Mouse (Mus musculus) forebrain, embryonic 14.5 days (tissue): Measurements from ENCODE around the gene Vps33a. TPM values are rescaled to one million over a fixed set of nuclear protein-coding genes. Genes with fewer than 3 reads are reported as not detected.

ENCODE experiments used
- ATAC-seq: fragments of 200-750 bp; cut with Nextera tagmentation; 2 replicates; pipeline ENCODE4 v1.8.0; 2017; ENCODE audit warnings: mild to moderate bottlenecking, moderate library complexity
- DNase-seq: peaks from one replicate; pipeline ENCODE4 v3.0.0-alpha.2; 2015; ENCODE audit warnings: low spot score
- H3K27ac ChIP-seq: fragments of 300-500 bp; sonication (generic); 2 replicates; pipeline ENCODE4 v1.5.1; 2014; ENCODE audit warnings: low read depth, mild to moderate bottlenecking, control low read depth, low read length, moderate library complexity
- H3K27me3 ChIP-seq: fragments of 300-500 bp; sonication (generic); replicated peaks from 2 replicates; pipeline ENCODE4 v1.6.1; 2014; ENCODE audit warnings: low read length, control low read depth, mixed read lengths; ENCODE audit not compliant: control insufficient read depth, insufficient read depth
- H3K36me3 ChIP-seq: fragments of 300-500 bp; sonication (generic); 2 replicates; pipeline ENCODE4 v1.6.1; 2014; ENCODE audit warnings: low read length, control low read depth; ENCODE audit not compliant: control insufficient read depth, insufficient read depth
- H3K4me1 ChIP-seq: fragments of 300-500 bp; sonication (generic); 2 replicates; pipeline ENCODE4 v1.6.1; 2014; ENCODE audit warnings: antibody characterized with exemption, low read length, control low read depth; ENCODE audit not compliant: control insufficient read depth, insufficient read depth
- H3K4me2 ChIP-seq: fragments of 300-500 bp; sonication (generic); 2 replicates; pipeline ENCODE4 v1.6.1; 2014; ENCODE audit warnings: mild to moderate bottlenecking, control low read depth, low read length
- H3K4me3 ChIP-seq: fragments of 300-500 bp; sonication (generic); 2 replicates; pipeline ENCODE4 v1.5.1; 2014; ENCODE audit warnings: low read depth, low read length, control low read depth
- H3K9ac ChIP-seq: fragments of 300-500 bp; sonication (generic); 2 replicates; pipeline ENCODE4 v1.6.1; 2014; ENCODE audit warnings: mild to moderate bottlenecking, low read length, control low read depth, moderate library complexity
- H3K9me3 ChIP-seq: fragments of 300-500 bp; sonication (generic); replicated peaks from 2 replicates; pipeline ENCODE4 v1.6.1; 2016; ENCODE audit warnings: low read length, control low read depth, mixed read lengths; ENCODE audit not compliant: control insufficient read depth
- WGBS: fragments of 180-500 bp; shearing (Covaris S2); extraction: QIAGEN DNeasy Blood & Tissue Kit; methylation state at CpG from one replicate; pipeline ENCODE4 v1.1.7; 2014; 5-methylcytosine and 5-hydroxymethylcytosine counted together
- microRNA-seq: library from miRNA; unstranded; fragments of <30 nt; microRNA quantifications from one replicate; pipeline ENCODE4, GENCODE M21; 2016
- polyA plus RNA-seq: library from polyadenylated mRNA; unstranded; fragments of >200 nt; fragmentation: Nextera tagmentation; extraction: Ambion mirVana; gene quantifications from 2 replicates; pipeline ENCODE4 v1.2.1, GENCODE M21; 2014

The Vps33a gene
- polyA plus RNA-seq, 1 experiment from 2014 or later = 43.3 TPM

DNA sequence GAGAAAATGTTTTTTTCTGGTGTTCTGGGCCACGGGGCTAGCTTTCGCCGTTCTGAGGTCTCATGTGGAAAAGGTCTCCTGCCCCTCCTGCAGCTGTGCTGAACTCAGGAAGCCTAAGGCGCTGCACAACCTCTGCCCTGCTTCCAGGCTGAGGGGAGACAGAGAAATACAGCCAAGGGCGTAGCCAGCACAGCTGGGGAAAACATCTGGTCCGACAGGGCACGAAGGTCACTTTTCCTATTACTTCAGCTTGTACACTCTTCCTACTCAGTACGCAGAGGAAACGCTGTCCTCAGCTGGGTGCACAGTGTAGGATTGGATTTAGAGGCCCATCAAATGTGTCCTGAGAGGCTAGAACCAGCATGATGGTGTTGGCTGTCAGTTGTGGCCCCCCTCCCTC lies 82.9 kb downstream of the Vps33a start:
- 78% methylated on average over 9 of the region's 9 CpGs for WGBS

DNA sequence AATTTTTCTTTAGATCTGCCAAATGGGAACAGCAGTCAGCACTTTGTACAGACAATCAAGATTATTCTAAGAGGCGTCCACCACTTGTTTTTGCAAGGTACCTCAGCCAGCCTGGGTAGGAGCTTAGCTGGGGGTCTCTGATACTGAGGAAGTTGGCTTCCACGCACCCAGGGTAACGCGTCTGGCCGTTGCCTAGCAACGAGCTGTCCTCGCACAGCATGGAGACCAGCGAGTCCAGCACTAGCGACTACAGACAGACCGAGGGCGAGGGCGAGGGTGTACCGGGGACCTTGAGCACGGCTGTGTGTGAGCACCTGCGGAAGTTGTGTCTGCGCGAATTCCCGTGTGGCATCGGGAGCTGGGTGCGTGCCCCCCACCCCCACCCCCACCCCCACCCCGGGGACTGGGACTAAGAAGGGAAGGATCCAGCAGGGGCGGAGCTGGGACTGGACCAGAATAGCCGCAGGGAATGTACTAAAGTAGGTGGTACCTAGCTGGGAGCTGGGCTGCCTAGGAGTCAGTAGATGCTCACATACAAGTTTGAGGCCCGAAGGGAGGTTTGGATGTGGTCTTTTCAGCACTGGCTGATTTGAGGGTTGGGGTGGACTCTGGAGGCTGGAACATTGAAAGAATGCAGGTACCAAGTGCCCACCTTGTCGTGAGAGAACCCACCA lies 83.6 kb downstream of the Vps33a start, which contains the start of the genes Lrrc43 and Il31:
TSS of gene Lrrc43 (plus strand) at position 194 of the 674 bp plus-strand sequence.
TSS of gene Il31 (minus strand) at position 378 of the 674 bp plus-strand sequence.
- ATAC-seq (no peak), DNase-seq (peak; percentile 69)
- Histone ChIP-seq H3K36me3 (no peaks in the 10 kb centered on the region), H3K27me3 (no peaks in the 10 kb centered on the region), H3K4me2 (peak within 1 kb of the TSS; percentile 50), H3K27ac (no peak within 1 kb of the TSS), H3K9ac (peak within 1 kb of the TSS; percentile 25; the same call in 1 of the 2 replicates), H3K4me1 (0 out of 2 replicates have a peak, but pooled peaks cover 4% of the 10 kb centered on the region), H3K9me3 (no peaks in the 10 kb centered on the region), H3K4me3 (peak within 1 kb of the TSS; percentile 11; the same call in 1 of the 2 replicates)
- 6% methylated on average over 25 of the region's 25 CpGs for WGBS

More for the DNA sequence above, 82.9 kb downstream of the Vps33a start:
- Histone ChIP-seq H3K9me3 (no peaks in the 10 kb centered on the region), H3K9ac (no peak overlapping the region), H3K27me3 (no peaks in the 10 kb centered on the region), H3K4me3 (no peak overlapping the region), H3K36me3 (no peaks in the 10 kb centered on the region), H3K4me1 (0 out of 2 replicates have a peak, but pooled peaks cover 4% of the 10 kb centered on the region), H3K4me2 (no peak overlapping the region), H3K27ac (no peak overlapping the region)
- DNase-seq (no peak), ATAC-seq (no peak)

DNA sequence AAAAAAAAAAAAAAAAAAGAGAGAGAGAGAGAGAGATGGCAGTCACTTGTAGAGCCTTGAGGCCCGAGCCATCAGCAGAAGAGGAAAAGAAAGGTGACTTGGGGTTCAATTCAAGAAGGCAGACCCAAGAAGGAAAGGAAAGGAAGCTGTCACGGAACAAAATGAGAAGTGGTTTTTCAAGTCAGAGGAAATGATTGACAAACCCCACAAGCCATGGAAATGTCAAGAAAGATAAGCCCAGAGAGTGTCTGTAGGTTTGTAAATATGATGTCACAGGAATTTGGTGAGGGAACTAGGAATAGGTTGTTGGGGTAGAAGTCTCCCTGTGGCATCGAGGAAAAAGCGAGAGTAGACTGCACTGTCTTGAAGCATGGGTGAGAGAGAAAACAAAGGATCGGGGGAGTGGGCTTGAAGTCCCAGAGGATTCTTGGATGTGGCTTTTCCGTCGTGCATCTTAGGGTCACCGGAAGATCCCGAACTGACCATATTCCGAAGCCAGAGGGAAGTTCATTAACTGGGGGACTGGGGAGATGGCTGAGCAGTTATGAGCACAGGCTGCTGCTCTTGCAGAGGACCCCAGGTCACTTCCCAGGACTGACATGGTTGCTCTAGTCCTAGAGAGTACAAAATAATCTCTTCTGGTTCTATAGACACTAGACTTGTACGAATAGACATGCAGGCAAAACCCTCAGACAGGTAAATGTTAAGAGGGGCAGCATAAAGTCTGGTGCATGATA lies 85.0 kb downstream of the Vps33a start:
- Histone ChIP-seq H3K27me3 (no peaks in the 10 kb centered on the region), H3K9ac (no peak overlapping the region), H3K4me2 (no peak overlapping the region), H3K27ac (no peak overlapping the region), H3K4me1 (0 out of 2 replicates have a peak, but pooled peaks cover 4% of the 10 kb centered on the region), H3K9me3 (no peaks in the 10 kb centered on the region), H3K4me3 (no peak overlapping the region), H3K36me3 (no peaks in the 10 kb centered on the region)
- no peak for DNase-seq
- no peak for ATAC-seq
- 90% methylated on average over 11 of the region's 11 CpGs for WGBS

Small RNAs within 50 kb of the gene (microRNA-seq; reads per million reads assigned to microRNA genes)
- 1.1 reads per million for gene Mir7647

Other genes with a start within 250 kb of the Vps33a start
- gene Bcl7a, start 229.2 kb downstream of the Vps33a start, polyA plus RNA-seq = 71.6 and 78.2 TPM in 2 replicates
- gene Mlxip, start 178.2 kb downstream of the Vps33a start, polyA plus RNA-seq = 11.5 and 15.2 TPM in 2 replicates
- 0.31 and 0.48 TPM in 2 replicates for gene Lrrc43, start 83.7 kb downstream of the Vps33a start, polyA plus RNA-seq
- not detected in 2 replicates for gene Il31, start 83.5 kb downstream of the Vps33a start, polyA plus RNA-seq
- gene B3gnt4, start 62.6 kb downstream of the Vps33a start, polyA plus RNA-seq = 1.6 and 2.3 TPM in 2 replicates
- 133 and 137 TPM in 2 replicates for gene Diablo, start 48.9 kb downstream of the Vps33a start, polyA plus RNA-seq
- gene Gm49027, start 47.5 kb downstream of the Vps33a start, polyA plus RNA-seq = 2.1 and 2.3 TPM in 2 replicates
- 45.9 and 55.6 TPM in 2 replicates for gene Clip1, start 111.6 kb upstream of the Vps33a start, polyA plus RNA-seq
- 70.3 and 79.8 TPM in 2 replicates for gene Zcchc8, start 148.1 kb upstream of the Vps33a start, polyA plus RNA-seq
- gene Rsrc2, start 176.4 kb upstream of the Vps33a start, polyA plus RNA-seq = 126 and 143 TPM in 2 replicates
- gene Kntc1, start 176.7 kb upstream of the Vps33a start, polyA plus RNA-seq = 11.4 and 12.9 TPM in 2 replicates